Mouse (Mus musculus) heart, embryonic 13.5 days (tissue): Measurements from ENCODE around the gene Cgnl1. TPM values are rescaled to one million over a fixed set of nuclear protein-coding genes. Genes with fewer than 3 reads are reported as not detected.

Source experiments
- ATAC-seq: fragments of 200-750 bp; cut with Nextera tagmentation; 2 replicates; pipeline ENCODE4 v1.8.0; 2017; ENCODE audit warnings: moderate TSS enrichment; ENCODE audit not compliant: insufficient number of reproducible peaks, low FRiP score, low TSS enrichment; ENCODE audit errors: extremely low read depth
- H3K27ac ChIP-seq: fragments of 300-500 bp; sonication (generic); replicated peaks from 2 replicates; pipeline ENCODE4 v1.5.1; 2015; ENCODE audit warnings: moderate library complexity, mild to moderate bottlenecking, inconsistent platforms
- H3K27me3 ChIP-seq: fragments of 300-500 bp; sonication (generic); replicated peaks from 2 replicates; pipeline ENCODE4 v1.6.1; 2015; ENCODE audit warnings: mild to moderate bottlenecking, inconsistent platforms
- H3K36me3 ChIP-seq: fragments of 300-500 bp; sonication (generic); 2 replicates; pipeline ENCODE4 v1.6.1; 2015; ENCODE audit warnings: mild to moderate bottlenecking, inconsistent platforms
- H3K4me1 ChIP-seq: fragments of 300-500 bp; sonication (generic); 2 replicates; pipeline ENCODE4 v1.6.1; 2015; ENCODE audit warnings: inconsistent platforms
- H3K4me2 ChIP-seq: fragments of 300-500 bp; sonication (generic); 2 replicates; pipeline ENCODE4 v1.6.1; 2015; ENCODE audit warnings: inconsistent platforms, mild to moderate bottlenecking, moderate library complexity
- H3K4me3 ChIP-seq: fragments of 300-500 bp; sonication (generic); 2 replicates; pipeline ENCODE4 v1.5.1; 2015; ENCODE audit warnings: moderate library complexity, mild to moderate bottlenecking, inconsistent platforms
- H3K9ac ChIP-seq: fragments of 300-500 bp; sonication (generic); 2 replicates; pipeline ENCODE4 v1.6.1; 2015; ENCODE audit warnings: inconsistent platforms, mild to moderate bottlenecking, moderate library complexity
- H3K9me3 ChIP-seq: fragments of 300-500 bp; sonication (generic); 2 replicates; pipeline ENCODE4 v1.6.1; 2016; ENCODE audit warnings: inconsistent platforms
- WGBS: fragments of 180-500 bp; shearing (Covaris S2); methylation state at CpG from one replicate; pipeline ENCODE4 v1.1.7; 2015; ENCODE audit warnings: mixed read lengths; 5-methylcytosine and 5-hydroxymethylcytosine counted together
- polyA plus RNA-seq: library from polyadenylated mRNA; unstranded; fragments of >200 nt; fragmentation: Nextera tagmentation; extraction: Ambion mirVana; gene quantifications from 2 replicates; pipeline ENCODE4 v1.2.1, GENCODE M21; 2015

The Cgnl1 gene
- polyA plus RNA-seq: 38.7 and 41.3 TPM in 2 replicates

- Histone ChIP-seq H3K9me3 (no peaks in the 10 kb centered on the region), H3K9ac (peak within 1 kb of the TSS; percentile 85), H3K27ac (peak within 1 kb of the TSS; percentile 88)
Measured at GRCm38 (mm10) chr9:71770991-71771767, at the start of gene Cgnl1. TSS of gene Cgnl1 (minus strand) at chr9:71771602.

GRCm38 (mm10) chr9:71818453-71818852, 47.1 kb upstream of the Cgnl1 start:
- Histone ChIP-seq H3K27ac (no peak overlapping the region), H3K9ac (no peak overlapping the region), H3K9me3 (no peaks in the 10 kb centered on the region), H3K36me3 (no peaks in the 10 kb centered on the region), H3K4me1 (no peaks in the 10 kb centered on the region), H3K27me3 (no peaks in the 10 kb centered on the region), H3K4me2 (no peak overlapping the region), H3K4me3 (no peak overlapping the region)
- WGBS: 81% methylated on average over 7 of the region's 7 CpGs
- ATAC-seq: no peak

More at GRCm38 (mm10) chr9:71770991-71771767, at the start of gene Cgnl1:
- H3K4me1 ChIP-seq: peaks cover 54% of the 10 kb centered on the region
- WGBS: under 1% methylated on average over 65 of the region's 67 CpGs
- peaks cover 6% of the 10 kb centered on the region; the same call in 1 of the 2 replicates for H3K36me3 ChIP-seq
- peak within 1 kb of the TSS; percentile 81 for H3K4me3 ChIP-seq
- peak; percentile 75 for ATAC-seq
- H3K27me3 ChIP-seq: no peaks in the 10 kb centered on the region
- H3K4me2 ChIP-seq: peak within 1 kb of the TSS; percentile 88

- Histone ChIP-seq H3K9me3 (no peaks in the 10 kb centered on the region), H3K27ac (no peak overlapping the region), H3K4me2 (no peak overlapping the region), H3K4me1 (peaks cover 7% of the 10 kb centered on the region; the same call in 1 of the 2 replicates), H3K9ac (no peak overlapping the region), H3K27me3 (no peaks in the 10 kb centered on the region), H3K4me3 (no peak overlapping the region), H3K36me3 (no peaks in the 10 kb centered on the region)
- WGBS: 41% methylated on average over 3 of the region's 3 CpGs
- ATAC-seq: no peak
Measured at GRCm38 (mm10) chr9:71816121-71816520, 44.7 kb upstream of the Cgnl1 start.

- 50% methylated on average over 3 of the region's 3 CpGs for WGBS
- H3K36me3 ChIP-seq: no peaks in the 10 kb centered on the region
- H3K4me1 ChIP-seq: peaks cover 10% of the 10 kb centered on the region
- ATAC-seq: no peak
- H3K9ac ChIP-seq: no peak overlapping the region
- no peak overlapping the region for H3K27ac ChIP-seq
- H3K4me2 ChIP-seq: no peak overlapping the region
- H3K9me3 ChIP-seq: no peaks in the 10 kb centered on the region
- H3K27me3 ChIP-seq: no peaks in the 10 kb centered on the region
- no peak overlapping the region for H3K4me3 ChIP-seq
Measured at GRCm38 (mm10) chr9:71813565-71813964, 42.2 kb upstream of the Cgnl1 start.

DNA sequence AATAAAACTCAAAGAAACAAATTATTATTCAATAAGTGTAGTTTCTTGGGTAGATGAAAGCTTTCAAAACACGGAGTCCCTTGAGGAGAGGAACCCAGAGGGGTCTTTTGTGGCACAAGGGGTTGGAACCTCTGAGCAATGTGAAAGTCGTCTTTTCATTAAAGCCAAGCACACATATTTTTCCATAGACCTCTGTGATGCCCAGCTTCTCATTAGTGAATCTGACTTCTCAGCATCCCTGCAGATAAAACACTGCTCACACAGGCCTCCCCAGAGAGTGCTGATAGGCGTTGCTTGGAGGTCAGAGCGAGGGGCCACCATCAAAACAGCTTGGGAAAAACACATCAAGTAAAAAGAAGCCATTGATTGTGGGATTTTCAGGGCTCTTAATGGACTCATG, 41.5 kb upstream of the Cgnl1 start:
- Histone ChIP-seq H3K4me1 (peaks cover 10% of the 10 kb centered on the region), H3K27ac (no peak overlapping the region), H3K4me2 (no peak overlapping the region), H3K27me3 (no peaks in the 10 kb centered on the region), H3K9me3 (no peaks in the 10 kb centered on the region), H3K9ac (no peak overlapping the region), H3K36me3 (no peaks in the 10 kb centered on the region), H3K4me3 (no peak overlapping the region)
- no peak for ATAC-seq
- WGBS: 55% methylated on average over 4 of the region's 4 CpGs

- Histone ChIP-seq H3K4me3 (no peak overlapping the region), H3K4me1 (peaks cover 10% of the 10 kb centered on the region), H3K4me2 (no peak overlapping the region), H3K27ac (no peak overlapping the region), H3K9me3 (no peaks in the 10 kb centered on the region), H3K27me3 (no peaks in the 10 kb centered on the region), H3K9ac (no peak overlapping the region), H3K36me3 (no peaks in the 10 kb centered on the region)
- 27% methylated on average over 4 of the region's 4 CpGs for WGBS
- ATAC-seq: no peak
Measured at GRCm38 (mm10) chr9:71812402-71812801, 41.0 kb upstream of the Cgnl1 start.

DNA sequence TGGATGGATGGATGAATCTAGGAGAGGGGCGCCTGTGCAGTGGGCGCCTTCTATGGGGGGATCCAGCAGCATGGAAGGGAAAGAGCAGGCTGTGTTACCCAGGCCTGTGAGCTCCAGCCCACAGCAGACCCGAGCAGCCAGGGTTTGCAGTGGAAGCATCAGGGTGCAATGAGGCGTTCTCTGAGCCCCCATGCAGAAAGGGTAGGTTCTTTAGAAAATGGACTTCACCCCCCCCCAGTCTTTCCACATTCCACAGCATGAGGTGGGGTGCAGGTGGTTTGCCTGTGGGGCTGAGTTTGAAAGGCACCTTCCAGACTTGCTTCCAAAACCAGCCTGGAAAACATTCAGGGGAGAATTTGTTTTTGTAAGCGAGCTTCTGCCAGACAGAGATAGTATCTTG, 40.0 kb upstream of the Cgnl1 start:
- 61% methylated on average over 5 of the region's 5 CpGs for WGBS
- no peak overlapping the region for H3K4me2 ChIP-seq
- H3K9ac ChIP-seq: no peak overlapping the region
- no peaks in the 10 kb centered on the region for H3K36me3 ChIP-seq
- H3K4me3 ChIP-seq: no peak overlapping the region
- H3K9me3 ChIP-seq: no peaks in the 10 kb centered on the region
- no peak overlapping the region for H3K27ac ChIP-seq
- peaks cover 10% of the 10 kb centered on the region for H3K4me1 ChIP-seq
- ATAC-seq: no peak
- H3K27me3 ChIP-seq: no peaks in the 10 kb centered on the region

GRCm38 (mm10) chr9:71810723-71811122, 39.3 kb upstream of the Cgnl1 start:
- Histone ChIP-seq H3K36me3 (no peaks in the 10 kb centered on the region), H3K4me2 (no peak overlapping the region), H3K9me3 (no peaks in the 10 kb centered on the region), H3K27ac (no peak overlapping the region), H3K4me3 (no peak overlapping the region), H3K4me1 (peaks cover 15% of the 10 kb centered on the region), H3K9ac (no peak overlapping the region), H3K27me3 (no peaks in the 10 kb centered on the region)
- WGBS: 70% methylated on average over 2 of the region's 2 CpGs
- no peak for ATAC-seq

GRCm38 (mm10) chr9:71808640-71809254, 37.3 kb upstream of the Cgnl1 start:
- Histone ChIP-seq H3K9ac (no peak overlapping the region), H3K9me3 (no peaks in the 10 kb centered on the region), H3K27ac (no peak overlapping the region), H3K36me3 (no peaks in the 10 kb centered on the region), H3K4me1 (peaks cover 23% of the 10 kb centered on the region), H3K27me3 (no peaks in the 10 kb centered on the region), H3K4me3 (peak overlapping the region; percentile 29), H3K4me2 (peak overlapping the region; percentile 62)
- no peak for ATAC-seq
- WGBS: 31% methylated on average over 11 of the region's 11 CpGs

DNA sequence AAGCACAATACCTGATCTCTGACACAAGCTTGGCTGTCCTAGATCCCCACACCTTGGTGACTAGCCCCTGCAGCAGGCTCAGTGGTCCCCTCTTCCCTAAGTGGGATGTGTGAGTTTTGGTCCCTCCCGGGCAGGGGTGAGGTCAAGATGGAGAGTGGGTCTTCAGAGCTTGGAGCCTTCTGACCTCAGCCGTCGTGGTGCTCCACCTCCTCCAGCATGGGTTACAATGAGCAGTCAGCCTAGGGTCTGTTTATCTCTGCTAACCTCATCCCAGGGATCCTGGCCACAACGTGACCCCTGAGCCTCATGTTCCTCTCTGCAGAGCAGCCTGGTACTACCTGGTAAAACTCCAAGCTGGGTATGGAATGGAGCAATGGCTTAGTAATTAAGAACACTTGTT, 36.4 kb upstream of the Cgnl1 start:
- Histone ChIP-seq H3K4me3 (no peak overlapping the region), H3K27me3 (no peaks in the 10 kb centered on the region), H3K4me2 (no peak overlapping the region), H3K9me3 (no peaks in the 10 kb centered on the region), H3K27ac (no peak overlapping the region), H3K9ac (no peak overlapping the region), H3K36me3 (no peaks in the 10 kb centered on the region), H3K4me1 (peaks cover 27% of the 10 kb centered on the region)
- WGBS: 49% methylated on average over 4 of the region's 4 CpGs
- no peak for ATAC-seq

DNA sequence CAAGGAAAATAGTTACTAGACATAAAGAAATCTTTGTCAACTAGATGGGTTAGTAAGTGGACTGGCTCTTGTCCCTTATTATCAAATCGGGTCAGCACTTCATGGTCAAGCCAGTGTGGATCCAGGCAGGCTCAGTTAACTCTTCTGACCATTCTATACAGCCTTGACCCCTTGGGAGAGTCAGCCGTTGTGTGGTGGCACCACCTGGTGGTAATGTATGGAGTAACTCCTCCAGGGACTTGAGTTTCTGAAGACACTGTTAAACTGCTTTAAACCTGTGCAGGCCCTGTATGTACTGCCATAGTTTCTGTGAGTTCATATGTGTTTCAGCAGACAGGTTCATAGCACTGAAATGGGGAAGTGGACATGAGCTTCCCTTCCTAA, 35.0 kb upstream of the Cgnl1 start:
- no peak overlapping the region for H3K27ac ChIP-seq
- no peak overlapping the region for H3K4me2 ChIP-seq
- H3K9me3 ChIP-seq: no peaks in the 10 kb centered on the region
- no peak overlapping the region for H3K9ac ChIP-seq
- H3K4me1 ChIP-seq: peaks cover 23% of the 10 kb centered on the region
- no peak overlapping the region for H3K4me3 ChIP-seq
- 4% methylated on average over 2 of the region's 2 CpGs for WGBS
- H3K36me3 ChIP-seq: no peaks in the 10 kb centered on the region
- ATAC-seq: 0 out of 2 replicates have a peak, but pooled peaks have one; percentile 38
- H3K27me3 ChIP-seq: no peaks in the 10 kb centered on the region; the same call in 1 of the 2 replicates
